Mouse (Mus musculus) brain, adult 2 months (tissue): ENCODE results near the gene Ppm1d.

Experiments
- DNase-seq: peaks from one replicate; pipeline ENCODE4 v3.0.0; 2011; ENCODE audit warnings: low read depth, low spot score

Ppm1d gene

DNA sequence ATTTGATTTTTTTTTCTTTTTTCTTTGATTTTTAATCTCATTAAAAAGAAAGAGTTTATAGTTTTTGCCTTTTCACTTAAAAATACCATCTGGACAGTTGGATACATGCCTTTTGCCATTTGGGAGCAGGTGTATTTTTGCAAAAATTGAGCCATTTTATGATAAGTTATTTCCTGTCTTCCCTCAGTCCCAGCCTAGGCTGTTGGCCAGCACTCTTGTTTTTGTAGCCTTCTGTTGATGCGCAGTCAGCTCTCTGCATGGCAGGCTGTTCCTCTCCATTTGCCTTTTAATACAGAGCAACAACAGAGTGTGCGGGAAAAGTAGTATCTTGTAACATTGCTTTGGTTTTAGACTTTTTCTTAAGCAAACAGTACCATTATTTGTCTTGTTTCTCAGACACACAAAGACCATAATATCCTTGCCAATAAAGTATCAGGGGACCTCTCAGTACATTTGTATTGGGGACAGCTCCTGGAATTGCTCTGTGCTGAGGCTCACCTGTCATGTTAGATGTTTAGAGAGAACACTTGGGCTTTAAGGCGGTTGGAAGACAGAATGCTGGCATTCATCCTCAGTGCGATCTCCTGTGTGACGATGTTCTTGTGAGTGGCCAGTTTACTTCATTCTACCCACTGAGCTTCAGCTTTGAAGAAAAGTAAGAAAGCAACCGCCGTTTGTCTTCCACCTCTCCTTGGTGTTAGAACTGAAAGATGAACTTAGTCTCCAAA is 18.3 kb downstream of the Ppm1d start:
- DNase-seq = peak; percentile 98

DNA sequence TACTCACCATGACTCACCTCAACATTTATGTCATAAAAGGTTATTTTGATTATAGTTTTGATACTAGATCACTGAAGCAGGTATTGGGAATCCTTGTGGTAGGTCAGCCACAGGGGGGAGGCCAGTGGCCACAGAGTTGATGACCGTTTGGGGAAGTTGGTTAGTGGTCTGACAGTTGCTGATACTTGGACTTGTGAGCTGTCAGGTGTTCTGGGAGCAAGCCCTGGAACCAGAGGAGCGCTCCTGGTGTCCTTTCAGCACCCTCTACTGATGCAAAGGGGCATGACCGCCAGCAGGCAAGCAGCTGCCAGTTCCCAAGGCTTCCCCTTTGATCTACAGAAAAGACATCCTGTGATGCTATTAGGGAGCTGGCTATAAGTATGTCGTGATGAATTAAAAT is 23.7 kb downstream of the Ppm1d start:
- peak; percentile 72 for DNase-seq

DNA sequence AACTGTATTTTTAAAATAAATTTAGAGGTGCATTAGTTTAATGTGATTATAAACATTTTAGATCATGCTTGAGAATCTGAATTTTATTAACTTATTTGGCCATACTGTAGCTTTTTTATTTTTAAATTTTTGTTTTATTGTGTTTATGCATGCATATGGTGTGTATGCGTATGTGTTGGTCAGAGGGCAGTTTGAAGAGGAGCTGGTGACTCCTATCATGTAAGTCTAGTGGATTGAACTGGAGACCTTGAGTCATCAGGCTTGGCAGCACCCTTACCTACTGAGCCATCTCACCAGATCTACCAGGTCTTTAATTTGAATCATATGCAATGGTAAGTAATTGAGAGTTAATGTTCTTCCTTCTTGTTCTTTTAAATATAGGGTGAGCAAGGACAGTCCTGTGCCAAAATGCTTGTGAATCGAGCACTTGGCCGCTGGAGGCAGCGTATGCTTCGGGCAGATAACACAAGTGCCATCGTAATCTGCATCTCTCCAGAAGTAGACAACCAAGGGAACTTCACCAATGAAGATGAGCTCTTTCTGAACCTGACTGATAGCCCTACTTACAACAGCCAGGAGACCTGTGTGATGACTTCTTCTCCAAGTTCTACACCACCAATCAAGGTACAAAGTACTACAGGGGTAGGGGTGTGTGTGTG is 28.3 kb downstream of the Ppm1d start:
- DNase-seq = no peak

- no peak for DNase-seq
These were observed 29.1 kb downstream of the Ppm1d start for GRCm38 (mm10) chr11:85340070-85340616.

DNA sequence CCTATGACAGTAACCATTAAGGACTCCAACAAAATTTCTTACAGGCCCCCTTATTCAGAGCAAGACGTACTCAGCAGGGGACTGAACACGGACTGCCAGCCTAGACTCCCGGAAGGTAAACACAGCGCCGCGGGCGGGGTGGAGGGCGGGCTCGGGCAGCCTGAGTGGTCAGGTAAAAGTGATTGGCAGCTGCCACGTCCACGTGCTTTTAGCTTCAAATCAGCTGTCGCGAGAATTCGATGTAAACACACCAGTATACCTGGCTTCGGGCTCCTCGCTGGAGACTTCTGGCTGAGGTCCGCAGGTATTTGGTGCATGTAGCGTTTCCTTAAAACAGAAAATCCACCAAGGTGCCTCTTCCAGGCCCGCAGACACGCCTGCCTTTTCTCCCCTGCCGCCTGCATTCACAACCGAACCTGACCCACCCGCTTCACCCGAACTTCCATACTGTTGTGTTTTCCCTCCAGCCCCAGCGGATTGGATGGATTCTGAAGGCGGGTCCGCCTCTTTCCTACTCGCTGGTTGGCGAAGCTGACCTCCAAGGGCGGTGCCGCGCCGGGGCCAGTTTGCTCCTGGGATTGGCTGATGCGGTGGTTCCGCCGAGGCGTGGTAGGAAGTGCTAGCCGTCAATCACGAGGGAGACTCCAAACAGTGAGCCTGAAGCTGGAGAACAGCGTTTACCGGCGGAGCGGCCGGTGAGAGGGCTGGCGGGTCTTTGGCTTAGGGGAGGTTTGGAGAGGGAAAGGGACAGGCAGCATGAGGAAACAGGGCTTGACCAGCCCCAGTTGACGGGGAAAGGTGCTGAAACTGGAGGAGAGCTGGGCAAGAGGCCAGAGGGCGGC is 41.7 kb downstream of the Ppm1d start, which contains the start of gene Bcas3:
Bcas3 (plus strand) TSS at position 629 of the 842 bp plus-strand sequence.
- peak; percentile 99 for DNase-seq

GRCm38 (mm10) chr11:85353819-85354218 is 42.8 kb downstream of the Ppm1d start:
- no peak for DNase-seq

DNA sequence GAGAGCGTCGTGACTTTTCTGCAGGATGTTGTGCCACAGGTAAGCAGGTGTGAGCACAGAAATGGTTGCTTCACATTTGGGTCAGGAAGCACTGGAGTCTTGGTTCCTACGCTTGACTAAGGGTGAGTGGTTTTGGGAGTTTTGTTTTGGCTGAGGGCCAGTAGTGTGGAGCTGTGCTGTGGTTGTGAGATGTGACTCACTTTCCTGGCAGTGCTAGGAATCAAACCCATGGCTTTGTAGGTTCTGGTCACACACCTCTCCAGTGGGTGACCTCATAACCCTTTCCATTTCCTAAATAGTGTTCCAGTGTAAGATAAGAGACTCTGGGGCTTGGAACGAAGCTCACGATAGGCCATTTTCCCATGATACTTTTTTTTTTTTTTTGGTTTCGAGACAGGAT is 48.6 kb downstream of the Ppm1d start:
- no peak for DNase-seq

DNA sequence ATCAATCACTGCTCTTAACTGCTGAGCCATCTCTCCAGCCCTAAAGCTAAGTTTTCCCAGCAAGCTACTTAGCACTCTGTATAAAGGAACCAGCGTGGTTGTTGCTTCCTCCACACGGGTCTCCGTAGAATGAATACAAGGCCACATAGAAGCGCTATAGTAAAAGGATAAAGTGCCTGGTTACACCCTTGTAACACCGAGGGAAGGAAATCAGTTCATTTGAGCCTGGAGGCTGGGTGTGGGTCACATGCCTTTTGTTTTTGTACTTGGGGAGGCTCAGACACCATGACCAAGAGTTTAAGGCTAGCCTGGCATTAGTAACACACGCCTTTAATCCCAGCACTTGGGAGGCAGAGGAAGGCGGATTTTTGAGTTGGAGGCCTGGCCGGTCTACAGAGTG is 50.6 kb downstream of the Ppm1d start:
- DNase-seq = no peak

- no peak for DNase-seq
These were observed 55.1 kb downstream of the Ppm1d start for GRCm38 (mm10) chr11:85366168-85366567.

DNA sequence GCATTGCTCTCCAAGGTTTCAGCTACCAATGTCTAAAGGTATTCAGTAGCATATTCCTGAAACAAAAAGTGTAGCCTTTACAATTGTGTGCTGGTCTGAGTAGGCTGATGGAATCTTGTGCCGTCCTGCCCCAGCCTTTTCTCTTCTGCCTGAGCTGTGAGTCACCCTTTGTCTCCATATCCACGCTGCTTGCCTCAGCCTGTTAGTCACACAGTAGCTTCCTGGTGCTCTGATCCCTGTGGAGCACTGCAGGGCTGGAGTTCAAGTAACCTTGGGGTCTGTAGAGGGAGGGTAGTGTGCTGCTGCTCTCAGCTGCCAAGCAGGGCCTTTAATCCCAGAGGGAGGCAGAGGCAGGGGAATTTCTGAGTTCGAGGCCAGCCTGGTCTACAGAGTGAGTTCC is 56.8 kb downstream of the Ppm1d start:
- peak; percentile 69 for DNase-seq

GRCm38 (mm10) chr11:85379091-85379490 is 68.0 kb downstream of the Ppm1d start:
- peak; percentile 30 for DNase-seq

- DNase-seq = no peak
These were observed 69.0 kb downstream of the Ppm1d start for GRCm38 (mm10) chr11:85380046-85380445.

DNA sequence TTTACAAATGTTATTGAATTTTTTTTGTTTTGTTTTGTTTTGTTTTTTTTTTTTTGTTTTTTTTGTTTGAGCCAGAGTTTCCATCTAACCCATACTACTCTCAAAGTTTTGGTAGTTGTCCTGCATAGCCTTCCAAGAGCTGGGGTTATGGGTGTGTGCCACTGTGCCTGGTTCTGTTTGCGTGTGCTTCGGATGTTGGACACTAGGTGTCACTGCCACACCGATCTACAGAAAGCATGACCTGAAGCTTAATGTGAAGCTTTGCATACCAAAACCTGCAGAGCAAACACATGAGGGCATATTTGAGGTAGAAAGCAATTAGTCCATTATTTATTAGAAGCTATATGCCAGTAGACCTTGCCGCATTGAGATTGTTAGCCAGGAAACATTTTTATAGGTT is 71.0 kb downstream of the Ppm1d start:
- DNase-seq = peak; percentile 87

DNA sequence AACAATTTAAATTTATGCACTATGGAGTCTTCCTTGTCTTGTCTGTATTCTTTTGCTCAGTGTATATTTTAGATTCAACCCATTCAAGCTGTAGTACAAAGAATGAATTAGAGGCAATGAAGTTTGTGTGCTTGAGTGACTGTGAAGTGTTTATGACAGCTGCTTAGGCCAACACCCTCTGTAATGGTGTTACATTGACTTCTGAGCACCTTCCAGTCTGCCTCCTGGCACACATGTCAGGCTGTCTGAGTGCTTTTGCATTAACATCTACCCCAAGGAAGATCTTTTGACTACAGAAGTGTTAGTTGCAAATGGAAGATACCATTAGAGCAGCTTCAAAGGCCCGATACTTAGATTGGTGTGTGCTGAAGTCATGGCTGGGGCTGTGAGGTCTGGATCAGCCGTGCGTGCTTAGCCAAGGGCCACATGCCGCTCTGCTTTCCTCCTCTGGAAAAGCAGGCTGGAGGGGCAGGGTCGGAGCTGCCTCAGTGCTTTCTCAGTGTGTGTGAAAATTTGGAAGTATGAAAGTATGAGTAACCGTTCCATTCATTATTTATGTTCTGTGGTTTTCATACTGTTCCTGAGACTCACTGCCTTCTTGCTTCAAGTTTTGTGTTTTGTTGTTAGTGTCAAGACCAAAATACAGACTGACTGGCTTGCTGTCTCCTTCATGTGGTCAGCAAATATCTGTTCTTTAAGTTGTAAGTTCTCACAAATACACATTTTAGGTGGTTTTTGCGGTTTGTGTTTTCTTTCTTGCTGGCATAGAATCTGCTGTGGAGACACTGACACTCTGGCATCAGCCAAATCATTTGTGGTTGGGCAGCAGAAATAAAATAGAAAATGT is 73.2 kb downstream of the Ppm1d start:
- DNase-seq = no peak

- DNase-seq = peak; percentile 71
These were observed 81.3 kb downstream of the Ppm1d start for GRCm38 (mm10) chr11:85392179-85392863.

DNA sequence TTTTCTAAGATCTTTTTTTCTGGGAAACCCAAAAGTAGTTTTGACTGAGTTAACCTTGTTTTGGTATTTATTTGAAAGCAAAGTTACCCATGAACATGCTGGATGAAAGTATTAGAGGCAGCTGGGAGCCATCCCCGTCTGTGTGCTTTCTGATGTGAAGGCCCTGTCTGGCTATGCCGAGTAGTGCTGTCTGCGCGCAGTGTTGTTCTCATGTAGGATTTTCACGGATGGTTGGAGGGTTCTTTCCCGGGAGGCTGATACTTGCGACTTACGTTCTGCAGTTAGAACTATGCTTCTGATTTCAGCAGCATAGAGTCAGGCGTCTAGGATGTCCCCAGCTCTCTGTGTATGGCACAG is 81.8 kb downstream of the Ppm1d start:
- DNase-seq = peak; percentile 25

DNA sequence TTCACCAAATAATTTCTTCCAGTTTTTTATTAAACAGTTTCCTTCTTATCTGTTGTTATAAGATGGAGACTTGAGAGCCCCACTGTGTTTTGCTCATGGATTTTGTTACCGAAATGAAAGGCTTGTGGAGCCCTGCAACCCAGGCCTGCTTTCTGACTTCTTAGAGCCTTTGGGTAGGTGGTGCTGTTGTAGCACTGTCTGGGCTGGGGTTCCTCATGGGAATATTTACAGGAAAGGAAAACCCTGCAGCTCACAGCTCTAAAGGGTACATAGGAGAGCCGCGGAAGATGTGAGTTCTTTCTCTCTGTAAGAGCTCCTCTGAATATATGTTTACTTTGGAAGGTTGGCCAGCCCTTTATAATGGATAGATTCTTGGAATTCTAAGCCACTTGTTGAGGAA is 82.9 kb downstream of the Ppm1d start:
- peak; percentile 59 for DNase-seq

GRCm38 (mm10) chr11:85395361-85395760 is 84.3 kb downstream of the Ppm1d start:
- no peak for DNase-seq
